Mouse (Mus musculus): ENCODE data around the gene Tex47. TPM values are rescaled to one million over a fixed set of nuclear protein-coding genes. Genes with fewer than 3 reads are reported as not detected.

Tex47 gene
- 0.08 TPM in 1 of 2 replicates, not detected in the other for polyA plus RNA-seq (2015; fragmentation: Nextera tagmentation; extraction: Ambion mirVana)

DNA sequence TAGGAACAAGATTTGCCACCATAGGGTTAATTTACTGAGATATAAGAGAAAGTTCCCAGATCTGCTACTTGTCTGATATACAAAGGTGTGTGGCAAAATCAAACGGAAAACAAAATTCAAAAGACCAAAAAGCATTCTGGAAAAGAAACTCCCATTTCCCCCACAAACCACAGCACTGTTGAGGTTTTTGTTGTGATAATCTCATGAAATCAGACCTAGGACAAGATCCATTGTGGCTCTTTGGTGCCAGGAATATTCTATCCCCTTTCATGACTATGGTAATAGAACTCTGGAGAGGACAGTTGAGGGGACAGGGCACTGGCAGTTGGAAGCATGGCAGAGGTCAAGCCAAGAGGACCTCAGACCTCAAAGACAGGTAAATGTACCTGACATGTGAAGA lies at the start of gene Tex47:
Tex47 (plus strand) TSS at position 301 of the 400 bp plus-strand sequence.
- no peak within 1 kb of the TSS for H3K27ac ChIP-seq (ENCODE audit: low read length)
- ATAC-seq (ENCODE audit: low read depth), result no peak
- 68% methylated on average over 1 of the region's 1 CpGs for WGBS (ENCODE audit: insufficient replicate concordance)

DNA sequence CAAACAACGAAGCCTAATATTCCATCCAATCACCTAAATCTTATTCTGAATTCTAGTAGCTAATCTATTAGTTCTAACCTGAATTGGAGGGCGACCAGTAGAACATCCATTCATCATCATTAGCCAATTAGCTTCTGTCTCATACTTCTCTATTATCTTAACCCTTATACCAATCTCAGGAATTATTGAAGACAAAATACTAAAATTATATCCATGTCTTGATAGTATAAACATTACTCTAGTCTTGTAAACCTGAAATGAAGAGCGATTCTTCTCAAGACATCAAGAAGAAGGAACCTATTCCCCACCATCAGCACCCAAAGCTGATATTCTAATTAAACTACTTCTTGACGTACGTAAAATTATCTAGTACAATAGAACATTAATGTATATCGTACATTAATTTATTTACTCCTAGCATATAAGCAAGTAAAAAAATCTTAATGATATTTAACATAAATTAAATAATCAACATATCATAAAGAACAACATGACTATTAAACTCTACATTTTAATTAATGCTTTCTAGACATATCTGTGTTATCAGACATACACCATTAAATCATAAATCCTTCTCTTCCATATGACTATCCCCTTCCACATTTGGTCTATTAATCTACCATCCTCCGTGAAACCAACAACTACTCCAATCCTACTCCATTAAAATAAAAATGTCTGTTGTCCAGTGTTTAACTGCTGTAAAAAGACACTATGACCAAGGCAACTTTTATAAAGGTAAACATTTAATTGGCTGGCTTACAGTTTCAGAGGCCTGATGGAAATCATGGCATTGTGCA lies 27.1 kb upstream of the Tex47 start:
- no peaks in the 10 kb centered on the region for H3K9me3 ChIP-seq (replicated peaks; ENCODE audit: control insufficient read depth, low read length)
- H3K9ac ChIP-seq (ENCODE audit: low read depth, low read length), result no peak overlapping the region
- no peaks in the 10 kb centered on the region for H3K27me3 ChIP-seq (ENCODE audit: control insufficient read depth, insufficient read depth, low read depth, low read length)
- H3K4me1 ChIP-seq (ENCODE audit: control insufficient read depth, low read depth, low read length), result no peaks in the 10 kb centered on the region
- ATAC-seq (ENCODE audit: low read depth), result 0 out of 2 replicates have a peak, but pooled peaks have one; percentile 32
- H3K4me3 ChIP-seq (ENCODE audit: low read depth, low read length), result no peak overlapping the region
- H3K27ac ChIP-seq (ENCODE audit: low read length), result no peak overlapping the region
- H3K4me2 ChIP-seq (ENCODE audit: low read depth, low read length), result no peak overlapping the region
- 62% methylated on average over 7 of the region's 7 CpGs for WGBS (ENCODE audit: insufficient replicate concordance)
- no peaks in the 10 kb centered on the region for H3K36me3 ChIP-seq (ENCODE audit: control insufficient read depth, insufficient read depth)

More for the DNA sequence above, at the start of gene Tex47:
- no peaks in the 10 kb centered on the region for H3K4me1 ChIP-seq (ENCODE audit: control insufficient read depth, low read depth, low read length)
- no peak within 1 kb of the TSS for H3K9ac ChIP-seq (ENCODE audit: low read depth, low read length)
- no peaks in the 10 kb centered on the region for H3K36me3 ChIP-seq (ENCODE audit: control insufficient read depth, insufficient read depth)
- H3K27me3 ChIP-seq (ENCODE audit: control insufficient read depth, insufficient read depth, low read depth, low read length), result no peaks in the 10 kb centered on the region
- no peak within 1 kb of the TSS for H3K4me3 ChIP-seq (ENCODE audit: low read depth, low read length)
- H3K4me2 ChIP-seq (ENCODE audit: low read depth, low read length), result no peak within 1 kb of the TSS
- no peaks in the 10 kb centered on the region for H3K9me3 ChIP-seq (replicated peaks; ENCODE audit: control insufficient read depth, low read length)

DNA sequence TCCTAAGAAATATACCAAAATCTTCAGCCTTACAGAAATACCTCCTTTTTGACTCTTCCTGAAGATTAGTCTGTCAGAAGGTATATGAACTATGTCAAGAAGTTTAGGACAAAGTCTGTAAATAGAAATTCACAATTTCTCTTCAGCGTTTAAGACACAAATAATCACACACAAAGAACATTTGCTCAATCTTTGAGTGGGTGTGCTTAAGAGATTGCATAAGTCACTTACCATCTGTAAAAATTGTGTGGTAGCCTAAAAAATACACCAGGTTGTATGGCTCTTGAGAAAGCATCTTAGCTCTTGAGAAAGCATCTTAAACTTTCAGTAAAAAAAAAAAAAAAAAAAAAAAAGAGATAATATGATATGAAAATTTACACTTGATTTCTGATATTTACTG lies 19.6 kb upstream of the Tex47 start:
- no peaks in the 10 kb centered on the region for H3K36me3 ChIP-seq (ENCODE audit: control insufficient read depth, insufficient read depth)
- no peak overlapping the region for H3K27ac ChIP-seq (ENCODE audit: low read length)
- no peak overlapping the region for H3K4me3 ChIP-seq (ENCODE audit: low read depth, low read length)
- H3K4me2 ChIP-seq (ENCODE audit: low read depth, low read length), result no peak overlapping the region
- no peaks in the 10 kb centered on the region for H3K27me3 ChIP-seq (ENCODE audit: control insufficient read depth, insufficient read depth, low read depth, low read length)
- no peaks in the 10 kb centered on the region for H3K4me1 ChIP-seq (ENCODE audit: control insufficient read depth, low read depth, low read length)
- H3K9ac ChIP-seq (ENCODE audit: low read depth, low read length), result no peak overlapping the region
- WGBS (ENCODE audit: insufficient replicate concordance), result 73% methylated on average over 1 of the region's 1 CpGs
- no peak for ATAC-seq (ENCODE audit: low read depth)
- no peaks in the 10 kb centered on the region for H3K9me3 ChIP-seq (replicated peaks; ENCODE audit: control insufficient read depth, low read length)

DNA sequence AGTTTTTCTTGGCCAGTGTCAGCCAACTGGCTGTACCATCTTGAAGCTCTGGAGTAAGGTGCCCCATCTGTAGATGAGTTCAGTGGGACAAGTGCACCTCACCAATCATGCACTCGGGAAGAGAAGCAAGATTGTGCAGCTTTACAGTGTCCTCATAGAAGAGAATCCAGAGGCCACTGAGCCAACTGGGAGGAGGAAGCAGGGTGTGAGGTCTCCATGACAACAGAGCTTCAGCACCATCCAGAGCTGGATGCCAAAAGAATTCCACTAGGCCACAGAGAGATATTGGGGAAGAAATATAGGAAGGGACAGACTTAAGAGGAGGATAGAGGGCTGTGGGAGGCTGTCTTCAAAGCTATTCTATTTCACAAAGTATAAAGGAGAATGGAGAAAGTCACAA lies 950 bp upstream of the Tex47 start:
- WGBS (ENCODE audit: insufficient replicate concordance), result 61% methylated on average over 1 of the region's 1 CpGs
- Histone ChIP-seq H3K36me3 (ENCODE audit: control insufficient read depth, insufficient read depth) (no peaks in the 10 kb centered on the region), H3K9ac (ENCODE audit: low read depth, low read length) (no peak overlapping the region), H3K4me1 (ENCODE audit: control insufficient read depth, low read depth, low read length) (no peaks in the 10 kb centered on the region), H3K4me2 (ENCODE audit: low read depth, low read length) (no peak overlapping the region), H3K4me3 (ENCODE audit: low read depth, low read length) (no peak overlapping the region), H3K27ac (ENCODE audit: low read length) (no peak overlapping the region), H3K27me3 (ENCODE audit: control insufficient read depth, insufficient read depth, low read depth, low read length) (no peaks in the 10 kb centered on the region), H3K9me3 (replicated peaks; ENCODE audit: control insufficient read depth, low read length) (no peaks in the 10 kb centered on the region)
- ATAC-seq (ENCODE audit: low read depth), result no peak

DNA sequence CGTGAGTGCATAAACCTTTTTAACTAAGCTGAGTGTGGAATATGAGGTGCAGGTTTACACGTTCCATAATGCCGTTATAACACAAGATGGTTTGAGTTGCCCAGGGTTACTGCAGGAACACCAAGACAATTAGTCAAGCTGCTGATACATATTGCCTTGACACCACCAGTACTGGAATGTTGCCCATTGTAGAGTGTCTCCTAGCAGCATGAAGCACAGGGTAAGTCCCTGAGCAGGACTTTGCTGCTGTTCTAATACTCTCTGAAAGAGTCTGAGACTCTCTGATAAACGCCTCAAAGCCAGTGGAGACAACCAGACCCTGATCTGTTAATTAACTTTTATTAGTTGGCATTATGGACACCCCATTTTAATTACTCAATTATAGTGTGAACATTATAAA lies 21.7 kb downstream of the Tex47 start:
- 64% methylated on average over 4 of the region's 4 CpGs for WGBS (ENCODE audit: insufficient replicate concordance)
- no peak overlapping the region for H3K4me3 ChIP-seq (ENCODE audit: low read depth, low read length)
- H3K27me3 ChIP-seq (ENCODE audit: control insufficient read depth, insufficient read depth, low read depth, low read length), result no peaks in the 10 kb centered on the region
- H3K9me3 ChIP-seq (replicated peaks; ENCODE audit: control insufficient read depth, low read length), result no peaks in the 10 kb centered on the region
- no peaks in the 10 kb centered on the region for H3K4me1 ChIP-seq (ENCODE audit: control insufficient read depth, low read depth, low read length)
- H3K27ac ChIP-seq (ENCODE audit: low read length), result no peak overlapping the region
- H3K9ac ChIP-seq (ENCODE audit: low read depth, low read length), result no peak overlapping the region
- H3K36me3 ChIP-seq (ENCODE audit: control insufficient read depth, insufficient read depth), result no peaks in the 10 kb centered on the region
- no peak for ATAC-seq (ENCODE audit: low read depth)
- H3K4me2 ChIP-seq (ENCODE audit: low read depth, low read length), result no peak overlapping the region

DNA sequence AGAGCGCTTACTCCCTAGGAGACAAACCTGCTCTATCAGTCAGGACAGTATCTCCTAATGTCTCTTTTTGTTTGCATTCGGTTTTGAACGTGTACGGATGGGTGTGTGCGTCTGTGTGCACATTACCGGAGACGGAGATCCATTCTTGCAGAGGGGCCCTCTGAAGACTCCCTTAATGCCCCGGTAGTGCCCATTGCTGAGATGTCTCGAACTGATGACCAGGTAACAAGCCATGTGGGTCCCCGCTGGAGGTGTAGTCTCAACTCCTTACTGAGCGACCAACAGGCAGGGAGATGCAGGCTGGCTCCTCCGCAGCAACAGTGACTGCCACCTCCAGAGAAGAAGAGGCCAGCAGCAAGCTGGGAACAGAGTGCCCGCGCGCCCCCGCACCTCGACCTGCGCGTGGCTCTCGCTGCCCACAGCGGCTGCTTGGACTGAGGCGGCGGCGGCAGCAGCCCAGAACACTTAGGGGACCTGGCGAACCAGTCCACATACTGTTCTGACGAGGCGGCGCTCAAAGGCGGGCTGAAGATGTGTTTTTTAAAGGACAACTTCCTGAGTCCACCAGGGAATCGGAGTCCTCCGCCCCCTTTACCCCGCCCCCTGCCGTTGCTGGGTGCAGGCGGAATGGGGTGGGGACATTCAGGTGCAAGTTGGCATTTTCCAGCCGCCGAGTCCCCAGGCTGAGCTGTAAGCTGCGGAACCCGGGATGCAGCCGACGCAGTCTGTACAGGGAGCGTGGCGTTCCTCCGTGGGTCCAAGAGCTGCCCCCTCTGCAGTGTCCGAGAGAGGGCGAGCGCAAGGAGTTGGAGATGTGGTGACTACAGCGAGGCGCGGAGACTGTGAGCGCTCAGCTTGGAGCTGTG lies 40.5 kb downstream of the Tex47 start, which contains the start of gene Zfp804b:
Zfp804b (minus strand) TSS at position 612 of the 866 bp plus-strand sequence.
- ATAC-seq (ENCODE audit: low read depth), result no peak
- Histone ChIP-seq H3K4me1 (ENCODE audit: control insufficient read depth, low read depth, low read length) (no peaks in the 10 kb centered on the region), H3K4me3 (ENCODE audit: low read depth, low read length) (peak within 1 kb of the TSS; percentile 46), H3K4me2 (ENCODE audit: low read depth, low read length) (peak within 1 kb of the TSS; percentile 51), H3K27ac (ENCODE audit: low read length) (no peak within 1 kb of the TSS), H3K27me3 (ENCODE audit: control insufficient read depth, insufficient read depth, low read depth, low read length) (peaks cover 10% of the 10 kb centered on the region; the same call in 1 of the 2 replicates), H3K9me3 (replicated peaks; ENCODE audit: control insufficient read depth, low read length) (no peaks in the 10 kb centered on the region), H3K9ac (ENCODE audit: low read depth, low read length) (no peak within 1 kb of the TSS), H3K36me3 (ENCODE audit: control insufficient read depth, insufficient read depth) (no peaks in the 10 kb centered on the region)
- WGBS (ENCODE audit: insufficient replicate concordance), result 1% methylated on average over 50 of the region's 50 CpGs

DNA sequence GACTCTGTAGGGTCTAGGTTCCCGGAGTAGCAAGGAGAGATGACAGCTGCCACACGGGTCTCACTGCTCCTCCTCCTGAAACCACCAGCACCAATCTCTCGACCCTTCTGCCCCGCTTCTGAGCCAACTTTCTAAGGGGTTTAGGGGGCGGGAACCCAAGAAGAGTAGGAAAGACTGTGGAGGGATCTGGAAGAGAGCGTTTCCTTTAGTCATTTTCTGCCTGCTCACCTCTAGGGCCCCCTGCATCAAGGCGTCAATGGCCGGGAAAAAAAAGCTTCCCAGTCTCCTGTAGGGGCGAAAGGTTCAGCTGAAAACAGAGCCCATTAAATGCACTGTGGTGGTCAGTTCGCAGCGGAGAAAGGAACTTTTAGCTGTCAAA lies 41.1 kb downstream of the Tex47 start:
- WGBS (ENCODE audit: insufficient replicate concordance), result 1% methylated on average over 11 of the region's 11 CpGs
- ATAC-seq (ENCODE audit: low read depth), result no peak

More for the DNA sequence above, 41.1 kb downstream of the Tex47 start:
- H3K27me3 ChIP-seq (ENCODE audit: control insufficient read depth, insufficient read depth, low read depth, low read length), result peaks cover 10% of the 10 kb centered on the region; the same call in 1 of the 2 replicates
- no peak overlapping the region for H3K9ac ChIP-seq (ENCODE audit: low read depth, low read length)
- H3K4me3 ChIP-seq (ENCODE audit: low read depth, low read length), result peak overlapping the region; percentile 46
- no peaks in the 10 kb centered on the region for H3K9me3 ChIP-seq (replicated peaks; ENCODE audit: control insufficient read depth, low read length)
- H3K36me3 ChIP-seq (ENCODE audit: control insufficient read depth, insufficient read depth), result no peaks in the 10 kb centered on the region
- H3K27ac ChIP-seq (ENCODE audit: low read length), result no peak overlapping the region
- H3K4me2 ChIP-seq (ENCODE audit: low read depth, low read length), result peak overlapping the region; percentile 51
- H3K4me1 ChIP-seq (ENCODE audit: control insufficient read depth, low read depth, low read length), result no peaks in the 10 kb centered on the region

Data from liver, embryonic 16.5 days (tissue).